In the genomic region with DNA sequence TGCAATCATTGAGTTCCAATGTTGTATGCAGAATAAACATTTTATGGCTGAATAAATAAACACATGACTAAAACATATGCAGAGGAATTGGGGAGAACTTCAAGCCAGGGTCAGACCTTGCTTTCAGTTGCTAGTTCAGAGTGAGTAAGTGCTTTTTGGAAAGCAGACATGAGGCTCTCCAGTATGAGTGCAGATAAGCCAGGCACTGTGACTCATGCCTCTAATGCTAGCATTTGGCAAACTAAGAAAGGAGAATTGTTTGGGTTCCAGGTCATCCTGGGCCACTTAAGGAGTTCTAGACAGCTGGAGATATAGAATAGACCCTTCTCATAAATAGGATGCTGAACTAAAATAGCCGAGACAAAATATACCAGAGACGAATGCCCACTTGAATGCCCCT, we compare ENCODE assay signal across 38 mouse cellular contexts. TPM values are rescaled to one million over a fixed set of nuclear protein-coding genes. Genes with fewer than 3 reads are reported as not detected.
DNase-seq lines count a peak whose midpoint lies in the region; ATAC-seq and TF ChIP-seq lines count a peak whose summit lies in the region.
"Had no signal": no experiment of that assay in that cellular context is flagged by ENCODE, and none has a peak within 500 bp of the region (broad histone marks: within the 10 kb centered on the region; RNA-seq: fewer than 3 reads in every experiment).

No protein-coding gene starts in this region.

- no peak overlapping the region for H3K4me2 ChIP-seq in heart, postnatal 0 days (ENCODE audit: low read depth, low read length)
- no peak overlapping the region for H3K4me2 ChIP-seq in kidney, embryonic 15.5 days
- no peak overlapping the region for H3K4me2 ChIP-seq in liver, postnatal 0 days (ENCODE audit: low read depth, low read length)
- H3K4me2 ChIP-seq: heart, embryonic 12.5 days; limb, embryonic 12.5 days; liver, embryonic 11.5 days had no signal

- no peak overlapping the region for H3K9ac ChIP-seq in heart, postnatal 0 days (replicated peaks; ENCODE audit: low read depth, low read length)
- H3K9ac ChIP-seq in kidney, embryonic 15.5 days: no peak overlapping the region
- H3K9ac ChIP-seq in liver, postnatal 0 days (replicated peaks): no peak overlapping the region
- H3K9ac ChIP-seq: forebrain, postnatal 0 days; heart, embryonic 12.5 days; limb, embryonic 12.5 days had no signal

- no peaks in the 10 kb centered on the region for H3K36me3 ChIP-seq in heart, postnatal 0 days (replicated peaks; ENCODE audit: control insufficient read depth, insufficient read depth, low read length)
- H3K36me3 ChIP-seq in heart, embryonic 10.5 days: no peaks in the 10 kb centered on the region
- H3K36me3 ChIP-seq in kidney, embryonic 15.5 days: no peaks in the 10 kb centered on the region
- H3K36me3 ChIP-seq in liver, postnatal 0 days (replicated peaks; ENCODE audit: insufficient read depth, low read length): no peaks in the 10 kb centered on the region
- H3K36me3 ChIP-seq: embryonic facial prominence, embryonic 10.5 days; G1E; heart, embryonic 12.5 days; hindbrain, embryonic 10.5 days; limb, embryonic 12.5 days; midbrain, embryonic 10.5 days had no signal

- WGBS in heart, postnatal 0 days: 38% methylated on average over 2 of the region's 2 CpGs
- WGBS in heart, embryonic 10.5 days: 72% methylated on average over 2 of the region's 2 CpGs
- 95% methylated on average over 2 of the region's 2 CpGs for WGBS in kidney, embryonic 15.5 days
- 84% methylated on average over 2 of the region's 2 CpGs for WGBS in liver, postnatal 0 days (ENCODE audit: insufficient replicate concordance)

- H3K4me1 ChIP-seq in heart, postnatal 0 days (ENCODE audit: control insufficient read depth, insufficient read depth): peaks cover 5% of the 10 kb centered on the region; the same call in 1 of the 2 replicates
- peaks cover 16% of the 10 kb centered on the region; the same call in 1 of the 2 replicates for H3K4me1 ChIP-seq in heart, embryonic 10.5 days
- peaks cover 4% of the 10 kb centered on the region; the same call in 1 of the 2 replicates for H3K4me1 ChIP-seq in kidney, embryonic 15.5 days
- H3K4me1 ChIP-seq in liver, postnatal 0 days (ENCODE audit: insufficient read depth): 0 out of 2 replicates have a peak, but pooled peaks cover 5% of the 10 kb centered on the region
- H3K4me1 ChIP-seq: embryonic facial prominence, embryonic 10.5 days; hindbrain, embryonic 10.5 days; limb, embryonic 12.5 days; midbrain, embryonic 10.5 days had no signal

- ATAC-seq in heart, postnatal 0 days (ENCODE audit: insufficient read depth, low read depth): peak; percentile 48; the same call in 1 of the 2 replicates
- ATAC-seq in kidney, embryonic 15.5 days (replicated peaks; ENCODE audit: low FRiP score): no peak
- ATAC-seq in liver, postnatal 0 days: no peak
- ATAC-seq: forebrain, postnatal 0 days; hindbrain, embryonic 16.5 days; intestine, embryonic 16.5 days had no signal

- no peak for TF ChIP-seq CTCF in heart, postnatal 0 days (IDR thresholded peaks at IDR 0.05; ENCODE audit: low read depth)
- no peak for TF ChIP-seq CTCF in liver, postnatal 0 days (IDR thresholded peaks at IDR 0.05; ENCODE audit: low read depth)

- H3K9me3 ChIP-seq in heart, postnatal 0 days (replicated peaks; ENCODE audit: control insufficient read depth, low read length): no peaks in the 10 kb centered on the region
- no peaks in the 10 kb centered on the region for H3K9me3 ChIP-seq in heart, embryonic 10.5 days
- H3K9me3 ChIP-seq in kidney, embryonic 15.5 days (replicated peaks): no peaks in the 10 kb centered on the region
- no peaks in the 10 kb centered on the region for H3K9me3 ChIP-seq in liver, postnatal 0 days (ENCODE audit: low read length)
- H3K9me3 ChIP-seq: embryonic facial prominence, embryonic 10.5 days; G1E; heart, embryonic 12.5 days; hindbrain, embryonic 10.5 days; limb, embryonic 12.5 days; midbrain, embryonic 10.5 days had no signal

- H3K27me3 ChIP-seq in heart, postnatal 0 days (ENCODE audit: control insufficient read depth, insufficient read depth, low read length): no peaks in the 10 kb centered on the region
- no peaks in the 10 kb centered on the region for H3K27me3 ChIP-seq in heart, embryonic 10.5 days (ENCODE audit: insufficient read depth, poor library complexity, severe bottlenecking)
- no peaks in the 10 kb centered on the region for H3K27me3 ChIP-seq in kidney, embryonic 15.5 days
- no peaks in the 10 kb centered on the region for H3K27me3 ChIP-seq in liver, postnatal 0 days (ENCODE audit: insufficient read depth, low read length)
- H3K27me3 ChIP-seq: CH12.LX; heart, embryonic 12.5 days; limb, embryonic 12.5 days had no signal

- no peak for TF ChIP-seq EP300 in heart, postnatal 0 days (IDR thresholded peaks at IDR 0.05; ENCODE audit: low read depth)
- TF ChIP-seq EP300 in liver, postnatal 0 days (IDR thresholded peaks at IDR 0.05; ENCODE audit: low read depth): no peak

- no peak overlapping the region for H3K4me3 ChIP-seq in heart, postnatal 0 days (ENCODE audit: low read depth, low read length)
- no peak overlapping the region for H3K4me3 ChIP-seq in heart, embryonic 10.5 days
- H3K4me3 ChIP-seq in kidney, embryonic 15.5 days (replicated peaks): no peak overlapping the region
- H3K4me3 ChIP-seq in liver, postnatal 0 days (ENCODE audit: low read depth, low read length): no peak overlapping the region
- H3K4me3 ChIP-seq: embryonic facial prominence, embryonic 10.5 days; heart, embryonic 12.5 days; hindbrain, embryonic 10.5 days; limb, embryonic 12.5 days; midbrain, embryonic 10.5 days had no signal

- no peak overlapping the region for H3K27ac ChIP-seq in heart, postnatal 0 days (ENCODE audit: low read depth)
- H3K27ac ChIP-seq in heart, embryonic 10.5 days: no peak overlapping the region
- no peak overlapping the region for H3K27ac ChIP-seq in kidney, embryonic 15.5 days
- H3K27ac ChIP-seq in liver, postnatal 0 days (ENCODE audit: low read depth): no peak overlapping the region
- H3K27ac ChIP-seq: embryonic facial prominence, embryonic 10.5 days; hindbrain, embryonic 10.5 days; limb, embryonic 12.5 days; midbrain, embryonic 10.5 days had no signal

- peak; percentile 18 for DNase-seq in adrenal gland, postnatal 10 days
- DNase-seq in adrenal gland, adult 18-20 months (ENCODE audit: low spot score in 2 of 2): no peak
- no peak for DNase-seq in heart, postnatal 0 days (ENCODE audit: low spot score)
- DNase-seq in heart, embryonic 10.5 days (ENCODE audit: low spot score): no peak
- DNase-seq in 3T3-L1 (ENCODE audit: low read depth, low spot score) (peak; percentile 17), NIH3T3 (ENCODE audit: low read depth) (peak; percentile 44)
- no peak for DNase-seq in liver, postnatal 0 days
- DNase-seq: B cell, adult 2 months; cerebellum, adult 11 months; cerebellum, postnatal 10 days; forebrain, postnatal 0 days; gastrocnemius, postnatal 25 days; kidney, postnatal 36 days; layer of hippocampus, postnatal 36 days; lung, adult 18-20 months; lung, postnatal 4 days; right cerebral cortex, adult 18-20 months; right cerebral cortex, postnatal 4 days; thymus, postnatal 14 days had no signal

RNA-seq across cellular contexts. Expression of gene Olfr543, which starts 2.2 kb away (rescaled TPM):
- total RNA-seq in adrenal gland, postnatal 10 days (2021): not detected
- total RNA-seq in adrenal gland, adult 18-20 months (2021): not detected
- total RNA-seq in heart, postnatal 0 days (2014; rRNA removed; ENCODE audit: low replicate concordance): not detected in 2 replicates
- polyA plus RNA-seq in heart, postnatal 0 days (2015; fragmentation: Nextera tagmentation; extraction: Ambion mirVana): not detected in 2 replicates
- polyA plus RNA-seq in heart, embryonic 10.5 days (2016; fragmentation: Nextera tagmentation; extraction: Ambion mirVana): 0.19 and 0.22 TPM in 2 replicates
- polyA plus RNA-seq in kidney, embryonic 15.5 days (2015; fragmentation: Nextera tagmentation; extraction: Ambion mirVana): 0.38 and 0.48 TPM in 2 replicates
- polyA plus RNA-seq in liver, postnatal 0 days (2015; fragmentation: Nextera tagmentation; extraction: Ambion mirVana): 0.12 and 0.19 TPM in 2 replicates
- total RNA-seq: CH12.LX; forebrain, postnatal 0 days; gastrocnemius, postnatal 25 days; layer of hippocampus, adult 8-10 months; layer of hippocampus, postnatal 36 days; left cerebral cortex, postnatal 10 days; midbrain, postnatal 0 days had no signal
- polyA plus RNA-seq: cortical plate, adult 2 months; G1E had no signal

RNA-seq across cellular contexts. Expression of gene Olfr544, which starts 4.4 kb away (rescaled TPM):
- not detected for total RNA-seq in adrenal gland, postnatal 10 days (2021)
- total RNA-seq in adrenal gland, adult 18-20 months (2021): not detected
- not detected in 2 replicates for total RNA-seq in heart, postnatal 0 days (2014; rRNA removed; ENCODE audit: low replicate concordance)
- not detected in 2 replicates for polyA plus RNA-seq in heart, postnatal 0 days (2015; fragmentation: Nextera tagmentation; extraction: Ambion mirVana)
- 0.04 TPM in 2 replicates for polyA plus RNA-seq in heart, embryonic 10.5 days (2016; fragmentation: Nextera tagmentation; extraction: Ambion mirVana)
- polyA plus RNA-seq in kidney, embryonic 15.5 days (2015; fragmentation: Nextera tagmentation; extraction: Ambion mirVana): 0.09 TPM in 1 of 2 replicates, not detected in the other
- polyA plus RNA-seq in liver, postnatal 0 days (2015; fragmentation: Nextera tagmentation; extraction: Ambion mirVana): 0.04 and 0.06 TPM in 2 replicates
- total RNA-seq: CH12.LX; forebrain, postnatal 0 days; G1E; gastrocnemius, postnatal 25 days; layer of hippocampus, adult 8-10 months; layer of hippocampus, postnatal 36 days; left cerebral cortex, postnatal 10 days; midbrain, postnatal 0 days had no signal
- polyA plus RNA-seq: cortical plate, adult 2 months; G1E; intestine, embryonic 16.5 days; kidney, embryonic 14.5 days; limb, embryonic 12.5 days; stomach, embryonic 14.5 days had no signal

RNA-seq across cellular contexts. Expression of gene Olfr545, which starts 15.7 kb away (rescaled TPM):
- not detected for total RNA-seq in adrenal gland, postnatal 10 days (2021)
- total RNA-seq in adrenal gland, adult 18-20 months (2021): not detected
- total RNA-seq in heart, postnatal 0 days (2014; rRNA removed; ENCODE audit: low replicate concordance): not detected in 2 replicates
- not detected in 2 replicates for polyA plus RNA-seq in heart, postnatal 0 days (2015; fragmentation: Nextera tagmentation; extraction: Ambion mirVana)
- polyA plus RNA-seq in heart, embryonic 10.5 days (2016; fragmentation: Nextera tagmentation; extraction: Ambion mirVana): 0.11 TPM in 1 of 2 replicates, not detected in the other
- 0.09 and 0.16 TPM in 2 replicates for polyA plus RNA-seq in kidney, embryonic 15.5 days (2015; fragmentation: Nextera tagmentation; extraction: Ambion mirVana)
- polyA plus RNA-seq in liver, postnatal 0 days (2015; fragmentation: Nextera tagmentation; extraction: Ambion mirVana): not detected in 2 replicates
- total RNA-seq: CH12.LX; gastrocnemius, postnatal 25 days; layer of hippocampus, adult 8-10 months; layer of hippocampus, postnatal 36 days; left cerebral cortex, postnatal 10 days; midbrain, postnatal 0 days had no signal
- polyA plus RNA-seq: cortical plate, adult 2 months; G1E; heart, embryonic 12.5 days; intestine, embryonic 16.5 days; kidney, embryonic 14.5 days had no signal

RNA-seq across cellular contexts. Expression of gene Rrm1, which starts 42.2 kb away (rescaled TPM):
- total RNA-seq in adrenal gland, postnatal 10 days (2021): 10 to 100 TPM; 33.7 to 50.4 TPM
- 10 to 100 TPM; 13.9 to 15.4 TPM for total RNA-seq in adrenal gland, adult 18-20 months (2021)
- total RNA-seq in heart, postnatal 0 days (2014; rRNA removed; ENCODE audit: low replicate concordance): 58.2 and 102 TPM in 2 replicates
- polyA plus RNA-seq in heart, postnatal 0 days (2015; fragmentation: Nextera tagmentation; extraction: Ambion mirVana): 34.4 and 36.4 TPM in 2 replicates
- polyA plus RNA-seq in heart, embryonic 10.5 days (2016; fragmentation: Nextera tagmentation; extraction: Ambion mirVana): 190 and 198 TPM in 2 replicates
- polyA plus RNA-seq in kidney, embryonic 15.5 days (2015; fragmentation: Nextera tagmentation; extraction: Ambion mirVana): 155 and 159 TPM in 2 replicates
- polyA plus RNA-seq in liver, postnatal 0 days (2015; fragmentation: Nextera tagmentation; extraction: Ambion mirVana): 55.9 and 66.4 TPM in 2 replicates

RNA-seq across cellular contexts. Expression of gene Olfr547, which starts 50.9 kb away (rescaled TPM):
- not detected for total RNA-seq in adrenal gland, postnatal 10 days (2021)
- total RNA-seq in adrenal gland, adult 18-20 months (2021): not detected
- total RNA-seq in heart, postnatal 0 days (2014; rRNA removed; ENCODE audit: low replicate concordance): not detected in 2 replicates
- polyA plus RNA-seq in heart, postnatal 0 days (2015; fragmentation: Nextera tagmentation; extraction: Ambion mirVana): not detected in 2 replicates
- polyA plus RNA-seq in heart, embryonic 10.5 days (2016; fragmentation: Nextera tagmentation; extraction: Ambion mirVana): not detected in 2 replicates
- not detected in 2 replicates for polyA plus RNA-seq in kidney, embryonic 15.5 days (2015; fragmentation: Nextera tagmentation; extraction: Ambion mirVana)
- polyA plus RNA-seq in liver, postnatal 0 days (2015; fragmentation: Nextera tagmentation; extraction: Ambion mirVana): not detected in 2 replicates
- total RNA-seq: CH12.LX; forebrain, postnatal 0 days; G1E; gastrocnemius, postnatal 25 days; layer of hippocampus, adult 8-10 months; layer of hippocampus, postnatal 36 days; left cerebral cortex, postnatal 10 days; midbrain, postnatal 0 days had no signal
- polyA plus RNA-seq: cortical plate, adult 2 months; embryonic facial prominence, embryonic 10.5 days; forebrain, embryonic 11.5 days; forebrain, postnatal 0 days; G1E; heart, embryonic 12.5 days; hindbrain, embryonic 10.5 days; hindbrain, embryonic 16.5 days; intestine, embryonic 16.5 days; kidney, embryonic 14.5 days; limb, embryonic 12.5 days; liver, embryonic 11.5 days; midbrain, embryonic 10.5 days; midbrain, postnatal 0 days; neural tube, embryonic 14.5 days; stomach, embryonic 14.5 days had no signal

Comparison
In these comparisons a context has a peak if more than half of its experiments do, and no peak if none do; other contexts are left out.
1. DNase-seq: peak in adrenal gland, postnatal 10 days (single experiment), 3T3-L1 (single experiment) and NIH3T3 (single experiment); none in adrenal gland, adult 18-20 months (0 of 2), heart, postnatal 0 days (single experiment), heart, embryonic 10.5 days (single experiment) and liver, postnatal 0 days (single experiment).